Mouse (Mus musculus) ES-Bruce4 (cell line): ENCODE measurements around the gene Man1a.

Experiments used
- CTCF ChIP-seq: IDR thresholded peaks from one replicate; pipeline ENCODE4 v1.8.1; 2011; ENCODE audit warnings: low read depth, low read length
- EP300 ChIP-seq: IDR thresholded peaks from 2 replicates; pipeline ENCODE4 v1.6.1; 2011; ENCODE audit warnings: low read depth, low read length; ENCODE audit not compliant: insufficient read depth

GRCm38 (mm10) chr10:53994591-53994990, 81.8 kb downstream of the Man1a start:
- TF ChIP-seq EP300 (no peak), CTCF (no peak)
